Mouse (Mus musculus) G1E (cell line): Measurements from ENCODE around the gene Tmem159. TPM values are rescaled to one million over a fixed set of nuclear protein-coding genes. Genes with fewer than 3 reads are reported as not detected.

Experiments used
- ATAC-seq: 2 replicates; pipeline ENCODE4 v1.8.0; 2016; ENCODE audit warnings: mild to moderate bottlenecking; ENCODE audit not compliant: insufficient number of reproducible peaks, poor library complexity, low FRiP score, severe bottlenecking; ENCODE audit errors: extremely low read depth
- DNase-seq: peaks from one replicate; pipeline ENCODE4 v3.0.0; 2012; ENCODE audit warnings: low spot score
- H3K27me3 ChIP-seq: 2 replicates; pipeline ENCODE4 v1.6.1; 2012; ENCODE audit warnings: mild to moderate bottlenecking, low read length, inconsistent platforms; ENCODE audit not compliant: insufficient read depth
- H3K36me3 ChIP-seq: replicated peaks from 2 replicates; pipeline ENCODE3; 2012; ENCODE audit warnings: mild to moderate bottlenecking, inconsistent platforms
- H3K4me1 ChIP-seq: 2 replicates; pipeline ENCODE4 v1.6.1; 2012; ENCODE audit warnings: low read depth, low read length, inconsistent platforms, mixed read lengths; ENCODE audit not compliant: insufficient read depth
- H3K4me3 ChIP-seq: 2 replicates; pipeline ENCODE4 v1.5.1; 2012; ENCODE audit warnings: low read depth, mild to moderate bottlenecking, inconsistent platforms, low read length, moderate library complexity, mixed read lengths
- H3K9me3 ChIP-seq: replicated peaks from 2 replicates; pipeline ENCODE4 v1.6.1; 2012; ENCODE audit warnings: inconsistent platforms
- CTCF ChIP-seq: IDR thresholded peaks from 2 replicates; pipeline ENCODE4 v1.5.1; 2012; ENCODE audit warnings: low read depth, low read length, inconsistent platforms, mixed read lengths
- GATA1 ChIP-seq: IDR thresholded peaks from 2 replicates; pipeline ENCODE4 v1.6.1; 2012; ENCODE audit warnings: borderline replicate concordance, low read length, inconsistent platforms, mixed read lengths
- GATA2 ChIP-seq: IDR thresholded peaks from 2 replicates; pipeline ENCODE4 v1.6.1; 2012; ENCODE audit warnings: low read depth, low read length, inconsistent platforms, borderline replicate concordance
- POLR2AphosphoS5 ChIP-seq: IDR thresholded peaks from 2 replicates; pipeline ENCODE4 v1.6.1; 2012; ENCODE audit warnings: low read depth, low read length, inconsistent platforms; ENCODE audit not compliant: insufficient replicate concordance
- TAL1 ChIP-seq: conservative IDR thresholded peaks from 2 replicates; pipeline ENCODE4 v1.6.1; 2012; ENCODE audit warnings: low read depth, low read length, inconsistent platforms, mixed read lengths
- polyA plus RNA-seq: library from polyadenylated mRNA; stranded (reverse); fragments of >175 nt; gene quantifications from 2 replicates; pipeline ENCODE4 v1.2.3, GENCODE M21; 2012
- total RNA-seq, 2 experiments: library from RNA; stranded (forward) in 1 of 2; stranded (reverse) in 1 of 2; fragments of 200-1000 nt in 1 of 2; fragments of >200 nt in 1 of 2; fragmentation: Nextera tagmentation in 1 of 2; gene quantifications; 2 replicates each; pipeline ENCODE4 v1.2.3; 2014 to 2017

Gene Tmem159
- total and polyA plus RNA-seq, 3 experiments: not detected

DNA sequence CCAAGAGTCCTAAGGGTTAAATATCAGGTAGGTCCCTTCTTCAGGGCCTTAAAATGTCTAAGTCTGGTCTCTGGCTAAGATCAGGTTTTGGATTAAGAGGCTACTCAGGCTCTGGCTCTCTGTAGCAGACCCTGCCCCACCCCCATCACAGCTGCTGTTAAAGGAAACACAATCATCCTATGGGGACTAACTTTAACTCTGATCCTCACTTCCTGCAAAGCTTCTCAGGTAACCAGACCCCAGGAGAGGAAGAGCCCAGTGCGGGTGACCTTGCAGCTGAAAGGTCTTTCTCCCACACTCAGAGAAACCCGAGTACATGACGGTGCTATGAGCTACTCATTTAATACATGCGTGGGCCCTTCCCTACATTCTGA lies 25.5 kb downstream of the Tmem159 start:
- Histone ChIP-seq H3K4me3 (no peak overlapping the region), H3K36me3 (no peaks in the 10 kb centered on the region), H3K4me1 (no peaks in the 10 kb centered on the region), H3K9me3 (no peaks in the 10 kb centered on the region), H3K27me3 (no peaks in the 10 kb centered on the region)
- ATAC-seq (no peak), DNase-seq (no peak)
- TF ChIP-seq GATA1 (no peak), GATA2 (no peak), TAL1 (no peak), CTCF (no peak), POLR2AphosphoS5 (no peak)

- no peak for DNase-seq
Observed at GRCm38 (mm10) chr7:120128951-120129350, 26.8 kb downstream of the Tmem159 start.

DNA sequence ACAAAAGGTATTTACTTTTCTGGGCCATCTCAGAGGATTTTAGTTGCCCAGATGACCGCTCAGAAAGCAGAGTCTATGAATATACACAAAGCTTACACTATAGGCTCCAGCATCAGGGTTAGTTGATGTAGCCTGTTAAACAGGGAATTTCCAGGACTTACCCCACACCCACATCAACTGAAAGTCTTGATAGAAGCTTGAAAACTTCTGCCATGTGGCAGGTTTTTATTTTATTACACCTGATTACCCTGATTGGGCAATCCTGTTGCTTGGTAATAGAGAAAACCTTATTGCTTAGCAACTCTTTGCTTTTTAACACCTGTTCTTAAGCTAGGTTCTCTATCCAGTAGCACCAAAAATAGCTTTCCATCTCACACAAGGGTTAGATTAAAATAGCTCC lies 40.6 kb downstream of the Tmem159 start:
- ATAC-seq: no peak
- H3K4me1 ChIP-seq: no peaks in the 10 kb centered on the region
- TF ChIP-seq CTCF: no peak
- no peak for DNase-seq
- no peak overlapping the region for H3K4me3 ChIP-seq
- H3K36me3 ChIP-seq: no peaks in the 10 kb centered on the region
- H3K9me3 ChIP-seq: no peaks in the 10 kb centered on the region
- no peaks in the 10 kb centered on the region for H3K27me3 ChIP-seq

More at GRCm38 (mm10) chr7:120128951-120129350, 26.8 kb downstream of the Tmem159 start:
- Histone ChIP-seq H3K4me3 (no peak overlapping the region), H3K9me3 (no peaks in the 10 kb centered on the region), H3K4me1 (no peaks in the 10 kb centered on the region), H3K36me3 (no peaks in the 10 kb centered on the region), H3K27me3 (no peaks in the 10 kb centered on the region)
- ATAC-seq: no peak
- TF ChIP-seq CTCF (no peak), POLR2AphosphoS5 (no peak)

DNA sequence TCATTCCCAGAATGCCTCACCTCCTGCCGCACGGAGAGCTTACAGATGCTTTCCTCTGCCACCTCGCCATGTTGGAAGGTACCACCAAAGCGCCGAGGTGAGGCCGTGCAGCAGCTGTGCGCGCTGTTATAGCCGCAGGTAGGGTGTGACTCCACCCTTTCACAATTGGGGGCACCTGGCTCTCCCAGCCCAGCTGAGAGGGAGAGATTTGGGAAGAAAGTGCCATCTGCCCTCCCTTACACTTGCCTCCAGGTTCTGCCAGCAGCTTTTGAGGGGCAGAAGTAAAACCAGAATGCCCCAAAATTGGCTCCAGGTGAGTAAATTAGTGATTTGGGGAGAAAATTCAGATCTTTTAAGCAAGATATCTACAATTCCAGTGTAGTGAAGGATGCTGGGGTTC lies 43.0 kb downstream of the Tmem159 start, which contains the start of gene Zp2:
TSS of gene Zp2 (minus strand) at position 101 of the 400 bp plus-strand sequence.
- H3K4me3 ChIP-seq: no peak within 1 kb of the TSS
- no peaks in the 10 kb centered on the region for H3K9me3 ChIP-seq
- H3K36me3 ChIP-seq: no peaks in the 10 kb centered on the region
- ATAC-seq: no peak
- H3K4me1 ChIP-seq: no peaks in the 10 kb centered on the region
- TF ChIP-seq GATA2: no peak
- TF ChIP-seq CTCF: no peak
- TF ChIP-seq POLR2AphosphoS5: no peak
- no peak for TF ChIP-seq TAL1
- no peak for TF ChIP-seq GATA1
- H3K27me3 ChIP-seq: no peaks in the 10 kb centered on the region
- DNase-seq: no peak

DNA sequence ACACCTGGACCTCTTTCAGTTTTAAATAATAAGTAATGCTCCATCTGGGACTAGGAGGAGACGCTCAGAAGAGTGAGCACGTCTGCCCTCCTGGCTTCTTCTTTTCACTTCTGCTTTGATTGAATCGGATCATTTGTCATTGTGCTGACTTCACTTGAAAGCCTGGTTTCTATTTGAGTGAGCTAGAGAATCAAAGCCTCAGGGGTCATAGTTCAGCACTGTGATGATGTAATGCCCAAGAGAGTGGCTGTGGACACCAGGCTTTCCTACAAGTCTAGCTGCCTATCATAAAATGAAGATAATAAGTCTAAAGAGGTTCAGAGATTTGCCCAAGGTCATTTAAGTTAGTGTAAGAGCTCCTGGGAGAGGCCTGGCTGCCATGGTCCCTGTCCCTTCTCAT lies 48.1 kb downstream of the Tmem159 start:
- Histone ChIP-seq H3K27me3 (no peaks in the 10 kb centered on the region), H3K4me3 (no peak overlapping the region), H3K36me3 (no peaks in the 10 kb centered on the region), H3K4me1 (no peaks in the 10 kb centered on the region), H3K9me3 (no peaks in the 10 kb centered on the region)
- ATAC-seq: no peak
- no peak for DNase-seq
- TF ChIP-seq GATA1: no peak
- TF ChIP-seq TAL1: no peak
- no peak for TF ChIP-seq POLR2AphosphoS5

GRCm38 (mm10) chr7:120150898-120151297 lies 48.7 kb downstream of the Tmem159 start:
- Histone ChIP-seq H3K4me3 (no peak overlapping the region), H3K4me1 (no peaks in the 10 kb centered on the region), H3K9me3 (no peaks in the 10 kb centered on the region), H3K27me3 (no peaks in the 10 kb centered on the region), H3K36me3 (no peaks in the 10 kb centered on the region)
- ATAC-seq: no peak
- TF ChIP-seq GATA2: no peak
- no peak for TF ChIP-seq GATA1
- TF ChIP-seq CTCF: no peak
- TF ChIP-seq TAL1: no peak
- no peak for TF ChIP-seq POLR2AphosphoS5
- DNase-seq: no peak

DNA sequence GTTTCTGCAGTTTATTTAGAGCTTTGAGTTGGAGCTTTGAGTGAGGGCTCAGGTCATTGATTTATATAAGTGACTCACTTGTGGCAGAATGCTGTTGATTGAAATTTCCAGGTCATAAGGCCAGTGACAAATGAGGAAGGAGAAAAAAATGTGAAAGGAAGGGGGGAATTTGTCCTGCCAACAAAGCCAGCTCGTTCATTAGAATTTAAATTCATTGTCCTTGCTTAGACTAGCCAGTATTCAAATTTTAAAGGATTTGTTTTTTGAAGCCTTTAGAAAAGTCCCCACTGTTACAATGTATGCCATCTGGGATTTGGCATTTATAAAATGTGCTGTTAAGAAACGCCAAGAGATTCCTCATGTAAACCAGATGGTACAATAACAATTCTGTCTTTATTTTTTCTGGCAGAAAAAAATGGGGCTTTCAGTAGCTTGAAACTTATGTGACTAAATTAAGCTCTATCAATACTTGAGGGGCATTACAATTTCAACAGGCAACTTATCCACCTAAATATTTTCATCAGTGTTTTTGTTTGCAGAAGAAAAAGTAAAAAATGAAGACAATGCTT lies 54.8 kb downstream of the Tmem159 start:
- Histone ChIP-seq H3K4me1 (no peaks in the 10 kb centered on the region), H3K36me3 (no peaks in the 10 kb centered on the region), H3K9me3 (no peaks in the 10 kb centered on the region), H3K4me3 (no peak overlapping the region), H3K27me3 (peaks cover 3% of the 10 kb centered on the region; the same call in 1 of the 2 replicates)
- DNase-seq (no peak), ATAC-seq (no peak)
- TF ChIP-seq GATA2 (no peak), TAL1 (no peak), GATA1 (no peak), CTCF (no peak), POLR2AphosphoS5 (no peak)
